Mouse (Mus musculus) C2C12 (cell line): ENCODE results near the gene Acoxl. TPM values are rescaled to one million over a fixed set of nuclear protein-coding genes. Genes with fewer than 3 reads are reported as not detected.

Experiments used
- H3K27me3 ChIP-seq: one replicate; pipeline ENCODE4 v1.6.1; 2011; ENCODE audit not compliant: control insufficient read depth, insufficient read depth, insufficient read length
- H3K36me3 ChIP-seq: one replicate; pipeline ENCODE4 v1.6.1; 2011; ENCODE audit not compliant: control insufficient read depth, insufficient read depth
- H3K4me3 ChIP-seq: one replicate; pipeline ENCODE4 v1.5.1; 2011; ENCODE audit warnings: mild to moderate bottlenecking, control low read depth; ENCODE audit not compliant: poor library complexity, insufficient read depth, severe bottlenecking
- H3K79me2 ChIP-seq: one replicate; pipeline ENCODE4 v1.6.1; 2011; ENCODE audit not compliant: control insufficient read depth, insufficient read depth
- H3K79me3 ChIP-seq: one replicate; pipeline ENCODE4 v1.6.1; 2011; ENCODE audit warnings: low read depth, control low read depth
- H3ac ChIP-seq: one replicate; pipeline ENCODE3; 2011; ENCODE audit warnings: low read depth; ENCODE audit not compliant: control insufficient read depth, insufficient read length
- CEBPB ChIP-seq: IDR thresholded peaks from one replicate; pipeline ENCODE4 v1.6.1; 2011; ENCODE audit warnings: low read depth, mild to moderate bottlenecking, control low read depth, moderate library complexity
- CTCF ChIP-seq: IDR thresholded peaks from one replicate; pipeline ENCODE4 v1.5.1; 2011; ENCODE audit not compliant: control insufficient read depth, insufficient read depth, insufficient read length
- FOSL1 ChIP-seq: IDR thresholded peaks from one replicate; pipeline ENCODE4 v1.8.0; 2011; ENCODE audit warnings: mild to moderate bottlenecking, low read length; ENCODE audit not compliant: poor library complexity, insufficient read depth, severe bottlenecking
- MAX ChIP-seq: IDR thresholded peaks from one replicate; pipeline ENCODE4 v1.6.1; 2011; ENCODE audit warnings: mild to moderate bottlenecking, control low read depth
- MYOD1 ChIP-seq: IDR thresholded peaks from one replicate; pipeline ENCODE4 v1.6.1; 2011; ENCODE audit warnings: low read depth; ENCODE audit not compliant: control insufficient read depth, insufficient read length
- MYOG ChIP-seq: IDR thresholded peaks from one replicate; pipeline ENCODE4 v1.6.1; 2011; ENCODE audit not compliant: control insufficient read depth, insufficient read length; ENCODE audit errors: extremely low read depth
- USF1 ChIP-seq: IDR thresholded peaks from one replicate; pipeline ENCODE4 v1.6.1; 2011; ENCODE audit warnings: low read depth, mild to moderate bottlenecking, control low read depth, moderate library complexity
- polyA plus RNA-seq: library from polyadenylated mRNA; unstranded; fragments of >200 nt; fragmentation: generic; extraction: Trizol; gene quantifications from one replicate; pipeline ENCODE4 v1.2.1, GENCODE M21; 2012; ENCODE audit warnings: missing spikeins

The Acoxl gene
- polyA plus RNA-seq, 1 experiment: not detected

- Histone ChIP-seq H3K36me3 (no peaks in the 10 kb centered on the region), H3K4me3 (no peak overlapping the region), H3ac (no peak overlapping the region), H3K79me3 (no peaks in the 10 kb centered on the region), H3K27me3 (peaks cover 23% of the 10 kb centered on the region), H3K79me2 (no peaks in the 10 kb centered on the region)
- TF ChIP-seq FOSL1 (no peak), USF1 (no peak)
Observed at GRCm38 (mm10) chr2:127926679-127927324, 88.1 kb downstream of the Acoxl start.

GRCm38 (mm10) chr2:127927452-127928273 is 89.0 kb downstream of the Acoxl start:
- H3K27me3 ChIP-seq: peaks cover 16% of the 10 kb centered on the region
- TF ChIP-seq CEBPB (no peak), MAX (no peak), MYOG (no peak), USF1 (no peak), MYOD1 (no peak), FOSL1 (no peak), CTCF (no peak)
- no peaks in the 10 kb centered on the region for H3K36me3 ChIP-seq
- H3ac ChIP-seq: no peak overlapping the region
- H3K79me3 ChIP-seq: no peaks in the 10 kb centered on the region
- H3K4me3 ChIP-seq: no peak overlapping the region
- H3K79me2 ChIP-seq: no peaks in the 10 kb centered on the region

GRCm38 (mm10) chr2:127928279-127928678 is 89.6 kb downstream of the Acoxl start:
- Histone ChIP-seq H3ac (no peak overlapping the region), H3K4me3 (no peak overlapping the region), H3K36me3 (no peaks in the 10 kb centered on the region), H3K79me2 (no peaks in the 10 kb centered on the region), H3K27me3 (peaks cover 16% of the 10 kb centered on the region), H3K79me3 (no peaks in the 10 kb centered on the region)
- TF ChIP-seq MYOD1 (no peak), CTCF (no peak), USF1 (no peak), CEBPB (no peak), MAX (no peak), FOSL1 (no peak), MYOG (no peak)

- H3K4me3 ChIP-seq: no peak overlapping the region
- no peaks in the 10 kb centered on the region for H3K36me3 ChIP-seq
- H3K27me3 ChIP-seq: peaks cover 17% of the 10 kb centered on the region
- no peaks in the 10 kb centered on the region for H3K79me3 ChIP-seq
- no peaks in the 10 kb centered on the region for H3K79me2 ChIP-seq
- no peak overlapping the region for H3ac ChIP-seq
- no peak for TF ChIP-seq MYOG
- TF ChIP-seq FOSL1: no peak
- TF ChIP-seq CEBPB: no peak
- TF ChIP-seq MYOD1: no peak
- no peak for TF ChIP-seq CTCF
- no peak for TF ChIP-seq USF1
- TF ChIP-seq MAX: no peak
Observed at GRCm38 (mm10) chr2:127928871-127929270, 90.2 kb downstream of the Acoxl start.

GRCm38 (mm10) chr2:127929939-127930715 is 91.5 kb downstream of the Acoxl start:
- TF ChIP-seq CTCF (no peak), MAX (no peak), MYOD1 (no peak), MYOG (no peak), FOSL1 (no peak), CEBPB (no peak), USF1 (no peak)
- Histone ChIP-seq H3K36me3 (no peaks in the 10 kb centered on the region), H3ac (no peak overlapping the region), H3K4me3 (no peak overlapping the region), H3K27me3 (peaks cover 24% of the 10 kb centered on the region), H3K79me3 (no peaks in the 10 kb centered on the region), H3K79me2 (no peaks in the 10 kb centered on the region)

GRCm38 (mm10) chr2:127931576-127931975 is 92.9 kb downstream of the Acoxl start:
- Histone ChIP-seq H3K36me3 (no peaks in the 10 kb centered on the region), H3K4me3 (no peak overlapping the region), H3ac (no peak overlapping the region), H3K79me3 (no peaks in the 10 kb centered on the region), H3K27me3 (peaks cover 22% of the 10 kb centered on the region), H3K79me2 (no peaks in the 10 kb centered on the region)
- TF ChIP-seq MYOG (no peak), MAX (no peak), CEBPB (no peak), USF1 (no peak), MYOD1 (no peak), CTCF (no peak), FOSL1 (no peak)
